Mouse (Mus musculus): ENCODE data around the gene Eed. TPM values are rescaled to one million over a fixed set of nuclear protein-coding genes. Genes with fewer than 3 reads are reported as not detected.
"Not testable (repeated sequence)": the region's sequence is repeated elsewhere in the genome, so short reads cannot be mapped to it uniquely, and the experiment has no call there.

The Eed gene
- polyA plus RNA-seq (2017; shearing (Covaris generic)), result 10 to 100 TPM; 67.6 to 79.9 TPM

GRCm38 (mm10) chr7:89980485-89981422, at the start of gene Eed:
Eed (minus strand) TSS chr7:89980983.
- ATAC-seq, result peak; percentile 80

- ATAC-seq, result no peak
These were observed 49.0 kb upstream of the Eed start for GRCm38 (mm10) chr7:90029548-90030485.

GRCm38 (mm10) chr7:90028888-90029547, 48.2 kb upstream of the Eed start:
- ATAC-seq, result no peak

GRCm38 (mm10) chr7:90024975-90025374, 44.2 kb upstream of the Eed start:
- ATAC-seq, result no peak

- peak; percentile 97 for ATAC-seq
These were observed 42.4 kb upstream of the Eed start for GRCm38 (mm10) chr7:90022974-90023707.

GRCm38 (mm10) chr7:90020331-90020730, 39.5 kb upstream of the Eed start:
- no peak for ATAC-seq

GRCm38 (mm10) chr7:90019570-90019969, 38.8 kb upstream of the Eed start:
- no peak for ATAC-seq

GRCm38 (mm10) chr7:90016930-90017588, 36.3 kb upstream of the Eed start:
- no peak for ATAC-seq

- ATAC-seq, result no peak
These were observed 35.7 kb upstream of the Eed start for GRCm38 (mm10) chr7:90016459-90016858.

GRCm38 (mm10) chr7:90006667-90007653, 26.2 kb upstream of the Eed start:
- ATAC-seq, result peak; percentile 89

- no peak for ATAC-seq
These were observed 24.0 kb upstream of the Eed start for GRCm38 (mm10) chr7:90004781-90005180.

- no peak for ATAC-seq
These were observed 21.6 kb upstream of the Eed start for GRCm38 (mm10) chr7:90002375-90002774.

GRCm38 (mm10) chr7:89999491-89999890, 18.7 kb upstream of the Eed start:
- ATAC-seq, result no peak

- no peak for ATAC-seq
These were observed 17.8 kb upstream of the Eed start for GRCm38 (mm10) chr7:89998624-89999006.

- ATAC-seq, result peak; percentile 58
These were observed 17.3 kb upstream of the Eed start for GRCm38 (mm10) chr7:89998006-89998623.

- ATAC-seq, result not testable (repeated sequence)
These were observed 16.7 kb upstream of the Eed start for GRCm38 (mm10) chr7:89997526-89997925.

- no peak for ATAC-seq
These were observed 12.3 kb upstream of the Eed start for GRCm38 (mm10) chr7:89993091-89993490.

GRCm38 (mm10) chr7:89984421-89984820, 3.6 kb upstream of the Eed start:
- no peak for ATAC-seq

- no peak for ATAC-seq
These were observed 2.7 kb upstream of the Eed start for GRCm38 (mm10) chr7:89983441-89983840.

GRCm38 (mm10) chr7:89981557-89981956, 774 bp upstream of the Eed start:
- peak; percentile 0 for ATAC-seq

Data from activated CD4-positive, CD25-positive, alpha-beta regulatory T cell, adult 4 months (primary cell).